Mouse (Mus musculus): ENCODE measurements at regions not wholly inside any gene's neighbourhood (a gene's known extent, or its start where the extent isn't known, plus 50 kb on each side); places are given as distances from the start of the nearest gene placed in this dataset.
A peak's percentile ranks its signal among the peaks of the same experiment; 100 is the strongest.

DNA sequence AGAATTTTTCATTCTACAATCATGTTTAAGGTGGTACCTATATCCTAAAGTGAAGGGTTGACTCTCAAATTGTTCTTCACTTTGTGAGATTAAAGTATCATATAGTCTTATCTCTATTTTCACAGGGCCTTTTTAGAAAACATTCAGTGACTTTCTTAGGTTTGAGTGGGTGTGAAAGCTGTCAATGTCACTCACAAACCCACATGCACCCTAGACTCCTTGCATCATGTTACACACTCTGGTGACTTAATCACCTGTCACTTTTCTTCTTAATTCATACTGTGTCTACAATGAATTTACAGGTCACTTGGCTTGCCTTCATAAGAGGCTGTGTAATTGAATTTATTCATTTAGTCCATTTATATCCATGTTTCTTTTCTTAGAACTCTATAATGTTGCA lies 1026.8 kb upstream of the Alcam start:
- DNase-seq (ENCODE audit: low spot score in 2 of 2), result no peak

DNA sequence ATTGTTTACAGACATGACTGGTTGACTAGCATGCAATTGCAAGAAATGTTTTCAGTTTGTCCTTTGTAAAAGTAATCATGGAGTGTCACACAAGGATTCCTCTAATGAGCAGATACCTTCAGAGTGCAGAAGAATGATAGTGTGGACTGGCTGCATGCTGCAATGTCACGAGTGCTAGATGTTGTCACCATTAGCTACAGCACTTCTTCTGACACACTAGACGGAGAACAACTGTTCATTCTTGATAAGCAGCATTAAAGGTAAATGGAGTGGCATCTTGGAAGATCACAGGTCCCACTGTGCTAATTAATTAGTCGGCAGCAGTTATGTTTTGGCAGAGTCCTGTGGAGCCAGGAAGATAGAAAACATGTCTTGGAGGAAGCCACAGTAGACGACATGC lies 985.6 kb upstream of the Alcam start:
- no peak for DNase-seq (ENCODE audit: low spot score in 2 of 2)

DNA sequence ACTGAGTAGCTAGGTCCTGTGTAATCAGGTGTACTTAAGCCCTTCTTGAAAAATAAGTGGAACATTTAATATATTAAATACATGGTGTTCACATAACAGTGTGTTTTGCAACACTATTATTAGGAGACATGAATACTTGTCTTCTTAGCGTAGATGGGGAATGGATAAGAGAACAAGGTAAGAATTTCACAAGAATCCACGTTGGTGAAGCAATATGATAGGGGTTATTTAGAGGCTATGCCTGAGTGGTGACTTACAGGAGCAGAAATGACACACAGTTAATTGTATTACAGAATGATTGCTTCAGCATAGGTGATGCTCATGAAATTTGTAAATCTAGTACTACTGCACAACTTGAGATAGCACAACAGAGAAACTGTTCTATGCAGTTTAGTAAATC lies 964.5 kb upstream of the Alcam start:
- no peak for DNase-seq (ENCODE audit: low spot score in 2 of 2)

DNA sequence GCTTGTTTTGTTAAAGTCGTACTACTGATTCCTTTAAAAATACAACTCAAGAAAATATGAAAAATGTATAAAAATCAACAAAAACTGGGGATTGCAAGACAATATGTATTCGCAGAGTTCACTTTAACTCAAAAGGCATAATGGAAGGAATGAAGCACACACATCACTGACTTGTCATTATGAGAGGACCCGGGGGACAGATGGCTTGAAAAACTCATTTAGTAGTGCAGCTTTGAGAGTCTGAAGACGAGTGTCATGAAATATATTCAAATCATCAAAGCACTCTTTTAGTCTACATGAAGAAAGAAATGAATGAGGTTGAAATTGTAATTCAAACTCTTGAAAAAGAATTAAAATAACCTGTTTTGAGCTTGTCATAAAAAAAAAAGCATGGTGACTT lies 931.3 kb upstream of the Alcam start:
- no peak for DNase-seq (ENCODE audit: low spot score in 2 of 2)

DNA sequence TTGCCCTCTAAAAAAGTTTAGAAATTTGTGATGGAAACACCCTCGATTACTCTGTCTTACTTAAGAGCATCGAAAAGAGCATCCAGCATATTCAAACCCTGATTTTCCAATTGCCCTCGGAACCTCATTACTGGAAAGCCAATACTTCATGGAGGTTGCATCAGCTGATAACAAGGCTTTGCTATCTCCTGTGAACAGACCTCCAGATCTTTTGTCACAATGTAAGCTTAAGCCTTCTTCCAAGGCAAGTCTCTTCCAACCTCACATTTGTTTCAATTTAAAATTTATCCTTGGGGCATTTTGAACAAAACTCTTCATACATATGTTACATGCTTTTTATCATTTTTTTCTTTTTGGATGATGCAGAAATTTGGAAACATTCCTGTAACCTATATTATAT lies 888.3 kb upstream of the Alcam start:
- no peak for DNase-seq (ENCODE audit: low spot score in 2 of 2)

DNA sequence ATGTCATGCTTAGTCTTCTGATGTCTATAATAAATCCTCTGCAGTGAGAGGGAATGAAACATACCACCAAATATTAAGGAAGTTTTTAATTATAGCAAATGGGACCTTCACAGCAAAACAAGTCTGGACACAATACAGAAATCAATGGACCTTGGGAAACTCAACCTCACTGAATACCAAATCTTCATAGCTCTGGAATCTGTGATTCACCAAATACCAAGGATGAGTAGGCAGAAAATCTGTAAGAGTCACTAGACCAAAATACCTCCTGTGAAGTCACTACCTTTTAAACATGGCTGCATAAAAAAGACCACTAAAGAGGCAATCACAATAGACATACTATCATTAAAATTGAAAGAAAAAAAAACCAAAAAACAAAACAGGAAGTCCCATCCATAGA lies 872.5 kb upstream of the Alcam start:
- no peak for DNase-seq (ENCODE audit: low spot score in 2 of 2)

DNA sequence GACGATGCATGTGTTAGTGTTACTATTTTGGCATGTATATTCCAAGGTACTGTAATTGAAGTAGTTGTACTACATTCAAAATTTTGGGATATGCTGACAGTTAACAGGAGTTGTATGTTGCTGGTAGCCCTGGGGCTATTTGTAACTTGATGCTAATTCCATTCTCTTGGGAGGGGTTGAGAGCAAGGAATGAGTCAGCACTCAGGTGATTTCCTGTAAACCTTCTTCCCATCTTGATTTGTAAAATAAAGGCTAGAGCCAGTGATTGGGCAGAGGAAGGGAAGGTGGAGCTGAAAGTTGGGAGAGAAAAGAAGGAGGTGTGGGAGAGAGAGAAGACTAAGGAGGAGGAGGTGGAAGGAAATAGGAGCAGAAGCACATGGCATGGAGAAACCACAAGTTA lies 838.2 kb upstream of the Alcam start:
- no peak for DNase-seq (ENCODE audit: low spot score in 2 of 2)

DNA sequence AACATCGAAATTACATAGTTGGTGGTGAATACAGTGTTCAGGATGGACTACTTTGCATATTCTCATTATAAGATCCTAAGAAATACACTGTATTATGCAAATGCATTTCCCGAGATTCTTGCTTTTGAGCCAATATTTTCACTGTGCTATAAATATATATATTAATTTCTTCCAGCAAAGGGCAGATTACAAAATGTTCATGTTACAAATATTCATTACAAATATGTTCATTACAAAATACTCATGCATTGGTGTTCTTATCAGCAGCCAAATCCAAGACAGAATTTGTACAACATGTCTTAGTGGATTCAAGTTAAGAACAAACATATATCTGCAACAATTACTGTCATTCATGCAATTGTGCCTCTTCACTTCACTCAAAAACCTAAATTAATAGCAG lies 828.1 kb upstream of the Alcam start:
- no peak for DNase-seq (ENCODE audit: low spot score in 2 of 2)

DNA sequence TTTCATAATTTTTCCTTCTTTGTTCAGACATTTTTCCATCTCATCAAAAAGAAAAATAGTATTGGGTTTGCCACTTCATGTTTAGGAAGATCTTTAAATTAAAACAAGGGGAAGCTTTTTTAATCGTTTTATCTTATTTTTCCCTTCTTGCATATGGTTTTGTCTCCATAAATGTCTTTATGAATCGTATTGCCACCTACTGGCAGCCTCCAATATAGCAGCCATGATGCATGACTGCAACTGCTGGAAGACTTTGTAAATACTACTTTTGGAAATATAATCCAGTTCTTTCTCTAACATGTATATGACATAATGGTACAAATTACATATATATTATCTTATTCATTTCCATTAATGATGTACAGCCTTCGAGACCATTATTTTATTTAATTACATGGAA lies 812.2 kb upstream of the Alcam start:
- DNase-seq (ENCODE audit: low spot score in 2 of 2), result peak; percentile 44 to 86

DNA sequence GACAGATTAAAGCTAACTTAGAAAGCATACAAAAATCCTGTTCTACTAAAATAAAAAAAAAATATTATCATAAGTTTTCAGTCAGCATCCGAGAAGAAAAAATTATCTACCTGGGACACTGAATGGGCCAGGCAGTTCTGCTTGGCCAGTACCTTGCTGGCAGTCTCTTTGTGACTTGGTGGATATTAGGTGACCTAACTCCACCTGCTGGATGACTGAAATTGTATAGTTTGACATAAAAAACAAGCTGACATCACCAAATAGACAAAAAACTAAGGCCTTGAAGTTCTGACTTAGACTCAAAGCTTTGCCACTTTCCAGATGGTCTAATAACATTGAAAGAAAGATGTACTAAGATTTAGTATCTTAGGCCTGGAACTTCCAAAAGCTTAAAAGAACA lies 791.5 kb upstream of the Alcam start:
- DNase-seq (ENCODE audit: low spot score in 2 of 2), result no peak

DNA sequence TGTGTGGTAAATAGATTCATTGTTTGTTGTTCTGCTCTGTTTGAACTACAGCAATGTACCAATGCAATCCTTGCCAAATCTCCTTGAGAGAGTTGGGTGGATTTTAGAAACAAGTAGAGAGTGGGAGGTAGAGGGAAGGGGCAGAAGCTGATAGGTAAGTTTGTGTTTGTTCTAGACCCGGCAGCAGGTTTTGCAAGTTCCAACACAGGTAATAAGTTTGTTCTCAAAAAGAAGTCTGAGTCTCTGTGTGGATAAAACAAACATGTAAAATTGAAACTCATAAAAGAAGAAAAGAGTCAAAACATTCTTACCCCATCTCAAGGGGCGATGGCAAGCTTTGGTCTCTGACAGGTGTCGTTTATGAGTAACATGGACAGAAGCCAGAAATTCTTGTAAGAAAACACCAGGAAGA lies 788.3 kb upstream of the Alcam start:
- no peak for DNase-seq (ENCODE audit: low spot score in 2 of 2)

DNA sequence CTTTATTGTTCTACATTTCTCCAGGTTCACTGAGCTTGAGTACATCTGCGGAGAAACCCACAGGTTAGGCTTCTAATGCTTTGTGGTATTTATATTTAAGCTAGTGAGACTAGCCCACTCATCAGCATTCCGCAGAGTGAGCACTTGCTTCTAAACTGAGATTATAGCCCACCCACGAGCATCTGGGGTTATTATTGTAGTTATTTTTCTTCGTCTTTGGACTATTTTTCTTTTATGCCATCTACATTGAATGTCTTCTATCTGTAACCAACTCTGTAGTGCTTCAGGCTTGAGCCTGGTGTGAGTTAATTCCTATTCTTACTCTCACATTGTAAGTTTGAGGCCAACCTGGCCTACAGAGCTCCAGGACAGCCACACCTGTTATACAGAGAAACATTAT lies 765.0 kb upstream of the Alcam start:
- no peak for DNase-seq (ENCODE audit: low spot score in 2 of 2)

DNA sequence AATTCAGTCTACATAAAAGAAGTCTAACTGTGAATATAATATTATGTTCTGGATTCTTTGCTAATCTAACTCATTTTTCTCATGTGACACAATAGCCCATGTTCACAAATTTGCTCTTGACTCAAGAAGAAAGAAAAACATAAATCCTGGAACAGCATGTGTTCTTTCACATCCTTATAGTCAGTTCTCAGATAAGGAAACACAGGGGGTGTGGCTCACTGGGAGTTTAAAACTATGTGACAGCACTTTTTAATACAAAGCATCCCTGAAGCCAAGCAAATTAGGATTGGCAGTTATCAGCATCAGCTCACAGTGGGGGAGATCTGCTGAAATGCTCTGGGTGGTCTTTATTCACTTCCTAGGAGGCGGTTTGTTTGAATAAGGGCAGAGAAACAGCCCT lies 747.6 kb upstream of the Alcam start:
- no peak for DNase-seq (ENCODE audit: low spot score in 2 of 2)

DNA sequence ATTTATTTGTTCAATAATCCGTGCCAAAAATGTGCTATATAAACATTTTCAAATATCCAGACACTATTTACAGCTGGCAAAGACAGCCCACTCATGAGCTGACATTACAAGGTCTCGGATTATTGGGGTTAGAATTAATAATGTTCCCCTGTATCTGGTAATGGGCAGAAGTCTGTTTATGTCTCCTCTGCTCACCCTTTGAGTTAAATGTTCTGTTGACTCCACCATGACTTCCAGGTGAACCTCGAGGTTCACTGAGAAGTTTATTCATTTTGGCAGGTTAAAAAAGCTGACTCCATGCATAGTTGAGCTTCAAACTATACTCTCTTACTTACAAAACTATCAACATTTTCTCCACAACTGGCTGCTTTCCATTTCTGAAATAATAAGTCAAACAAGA lies 732.6 kb upstream of the Alcam start:
- DNase-seq (ENCODE audit: low spot score in 2 of 2), result no peak

DNA sequence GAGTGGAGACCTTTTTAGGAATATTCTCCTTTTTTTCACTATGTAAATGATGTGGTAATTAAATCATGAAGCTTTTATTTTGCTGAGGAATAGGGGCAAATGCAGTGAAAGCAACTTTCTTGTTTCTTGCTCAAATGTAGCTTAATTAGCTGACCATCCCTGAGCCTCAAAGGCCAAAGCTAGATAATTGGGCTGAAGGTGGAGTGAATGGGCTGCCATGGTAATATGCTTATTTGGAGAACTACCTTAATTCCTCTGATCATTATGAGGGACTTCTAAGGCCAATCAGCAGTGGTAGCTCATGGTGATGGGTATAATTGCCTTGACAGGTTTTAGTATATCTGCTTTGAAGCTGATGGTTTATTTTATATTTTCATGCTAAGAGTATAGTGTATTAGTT lies 702.5 kb upstream of the Alcam start:
- no peak for DNase-seq (ENCODE audit: low spot score in 2 of 2)

DNA sequence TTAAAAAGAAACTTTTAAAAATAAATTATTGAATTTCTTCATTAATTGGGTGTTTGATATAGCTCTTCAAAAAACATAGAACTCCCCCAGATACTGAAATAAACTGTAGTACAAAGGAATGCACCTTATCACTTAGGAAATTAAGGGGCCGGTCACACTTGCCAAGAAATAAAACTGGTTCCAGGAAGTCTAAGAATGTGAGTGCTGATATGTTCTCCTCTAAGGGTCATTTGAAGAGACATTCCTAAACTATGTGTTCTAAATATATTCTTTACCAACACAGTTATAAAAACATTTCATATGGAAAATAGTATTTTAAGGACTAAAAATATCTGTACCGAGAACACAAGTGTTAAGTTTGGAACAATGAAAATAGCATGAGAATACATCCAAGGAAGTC lies 676.8 kb upstream of the Alcam start:
- DNase-seq (ENCODE audit: low spot score in 2 of 2), result no peak

DNA sequence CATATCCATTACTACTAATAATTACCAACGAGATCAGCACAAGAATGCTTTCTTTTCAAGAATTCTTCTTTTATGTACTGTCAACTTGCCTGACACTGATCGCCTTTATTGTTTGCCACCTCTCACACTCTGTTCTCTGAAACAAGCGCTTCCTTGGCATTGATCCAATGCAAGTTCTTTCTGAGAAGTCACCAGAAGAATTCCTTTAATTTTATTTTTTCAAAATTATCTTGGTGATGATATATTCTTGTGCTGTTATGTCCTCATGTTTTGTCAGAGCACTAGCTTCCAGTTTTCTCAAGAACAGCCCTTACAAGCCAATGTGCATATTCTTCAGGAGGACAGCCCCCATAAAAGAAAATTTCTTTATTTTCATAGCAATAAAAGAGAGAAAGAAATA lies 654.9 kb upstream of the Alcam start:
- DNase-seq (ENCODE audit: low spot score in 2 of 2), result no peak

DNA sequence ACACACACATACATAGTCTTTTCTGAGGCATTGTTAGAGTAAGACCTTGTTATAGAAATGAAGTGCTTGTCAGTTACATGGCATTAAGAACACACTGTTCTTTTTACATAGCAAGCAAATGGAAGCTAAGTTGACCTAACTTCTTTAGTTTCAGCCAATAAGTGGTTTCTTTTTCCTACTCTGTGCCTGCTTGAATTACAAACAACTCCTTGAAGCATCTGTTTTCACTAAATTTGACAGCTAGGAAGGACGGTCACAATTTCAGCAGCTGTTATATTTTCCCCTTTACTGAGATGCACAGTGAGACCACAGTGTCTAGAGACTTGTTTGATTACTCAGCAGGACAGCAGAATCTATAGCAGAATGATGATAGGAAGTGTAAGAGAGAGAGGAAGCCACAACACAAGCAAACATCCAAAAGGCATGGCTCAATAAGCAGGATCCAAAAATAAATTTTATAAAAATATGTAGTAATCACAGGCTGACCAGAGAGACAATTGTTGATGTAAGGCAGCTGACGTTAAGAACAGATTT lies 641.6 kb upstream of the Alcam start:
- DNase-seq (ENCODE audit: low spot score in 2 of 2), result no peak

DNA sequence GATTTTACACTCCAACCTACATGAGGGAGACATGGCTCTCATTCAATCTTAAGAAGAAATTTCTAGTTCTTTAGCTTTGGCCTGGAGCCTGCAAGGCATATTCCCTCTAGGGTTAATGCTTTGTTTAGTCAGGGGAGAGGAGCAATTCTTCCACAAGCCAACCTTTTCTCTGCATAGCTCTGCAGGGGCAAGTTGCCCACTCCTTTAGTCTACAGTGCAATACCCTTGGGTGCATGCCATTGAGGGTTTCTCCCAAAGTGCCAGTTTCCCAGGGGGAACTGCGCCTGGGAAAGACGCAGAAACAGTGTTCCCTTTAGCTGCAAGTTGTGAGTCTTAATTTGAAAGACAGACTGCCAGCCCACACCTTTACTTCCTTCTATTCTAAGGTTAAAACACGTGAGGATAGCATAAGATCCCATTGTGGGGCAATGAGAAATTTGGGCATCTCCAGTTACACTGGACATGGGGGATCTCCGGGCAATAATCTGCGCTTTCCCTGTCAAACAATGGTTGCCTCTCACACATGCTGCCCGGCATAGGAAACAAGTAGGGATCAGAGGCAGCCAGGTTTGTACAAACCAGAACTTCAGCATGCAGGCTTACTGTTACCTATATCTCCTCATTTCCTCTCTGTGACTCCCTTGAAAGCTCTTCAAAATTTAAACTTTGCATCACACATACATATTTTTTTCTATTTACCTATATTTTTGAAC lies 620.1 kb upstream of the Alcam start:
- DNase-seq (ENCODE audit: low spot score in 2 of 2), result peak in 1 of 2 experiments; percentile 1

DNA sequence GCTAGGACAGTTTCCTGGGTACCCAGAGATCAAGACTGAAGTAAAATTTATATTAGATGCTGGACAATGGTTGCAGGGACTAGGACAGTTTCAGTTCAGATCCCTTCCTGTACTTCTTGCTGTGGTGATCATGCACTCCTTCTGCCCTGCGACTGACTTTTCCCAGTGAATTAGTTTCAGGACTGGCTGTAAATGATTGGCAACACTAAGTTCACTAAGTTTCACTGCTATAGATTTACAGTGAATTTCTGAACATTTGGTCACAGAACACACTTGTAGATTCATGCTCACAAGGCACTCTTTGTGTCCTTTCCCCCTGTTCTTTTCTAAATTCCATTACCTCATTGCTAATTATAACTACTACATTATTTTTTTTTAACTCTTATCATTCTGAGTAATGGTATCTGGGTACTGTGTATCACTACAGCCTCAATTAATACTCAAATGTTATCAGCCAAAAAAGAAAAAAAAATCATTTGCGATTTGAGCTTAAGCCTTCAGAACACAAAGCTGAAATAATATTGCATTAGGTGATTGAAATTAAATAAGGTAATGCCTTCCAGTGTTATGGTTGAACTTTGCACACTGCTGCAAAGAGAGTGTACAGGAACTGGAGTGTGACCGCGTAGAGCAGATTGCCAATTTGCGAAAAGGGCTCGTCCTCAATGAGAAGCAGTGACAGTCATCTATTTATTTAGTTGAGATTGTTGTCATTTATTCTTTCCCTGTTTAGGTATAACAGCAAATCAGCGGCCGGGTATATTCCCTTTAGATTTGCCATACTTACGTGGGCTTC lies 618.2 kb upstream of the Alcam start:
- no peak for DNase-seq (ENCODE audit: low spot score in 2 of 2)

DNA sequence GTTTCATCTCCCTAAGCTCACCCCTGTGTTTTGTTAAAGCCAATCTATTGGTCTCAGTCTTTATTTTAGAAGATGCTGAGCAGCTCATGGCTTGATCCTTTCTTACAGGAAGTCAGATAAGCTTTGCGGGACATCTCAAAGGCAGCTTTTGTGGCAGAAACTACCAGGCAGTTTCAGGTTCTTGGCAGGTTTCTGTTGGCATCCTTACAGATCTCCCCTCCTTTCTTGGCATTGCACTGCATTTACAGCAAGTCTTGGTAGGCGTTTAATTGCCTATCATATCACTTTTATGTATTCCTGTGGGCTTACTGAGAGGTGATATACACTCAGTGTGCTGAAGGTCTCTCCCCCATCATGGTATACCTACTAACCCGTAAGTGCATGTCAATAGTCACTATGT lies 610.3 kb upstream of the Alcam start:
- DNase-seq (ENCODE audit: low spot score in 2 of 2), result no peak

DNA sequence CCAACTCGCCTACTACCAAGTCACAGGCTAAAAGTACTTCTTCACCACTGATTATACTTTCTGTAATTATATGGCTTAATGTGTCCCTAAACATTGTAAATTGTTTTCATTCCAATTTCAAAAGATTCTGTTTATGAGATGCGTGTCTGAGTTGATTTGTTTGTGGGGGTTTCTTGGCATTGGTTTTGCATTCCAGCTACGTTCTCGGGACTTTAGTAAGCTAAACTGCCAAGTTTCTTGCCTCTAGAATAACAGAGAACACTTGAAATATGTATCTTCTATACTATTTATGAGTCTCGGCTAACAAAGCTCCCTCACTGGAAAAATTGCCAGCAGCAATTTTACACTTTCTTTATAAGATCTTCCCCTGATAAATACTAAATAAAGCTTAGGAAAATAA lies 609.2 kb upstream of the Alcam start:
- DNase-seq (ENCODE audit: low spot score in 2 of 2), result no peak

DNA sequence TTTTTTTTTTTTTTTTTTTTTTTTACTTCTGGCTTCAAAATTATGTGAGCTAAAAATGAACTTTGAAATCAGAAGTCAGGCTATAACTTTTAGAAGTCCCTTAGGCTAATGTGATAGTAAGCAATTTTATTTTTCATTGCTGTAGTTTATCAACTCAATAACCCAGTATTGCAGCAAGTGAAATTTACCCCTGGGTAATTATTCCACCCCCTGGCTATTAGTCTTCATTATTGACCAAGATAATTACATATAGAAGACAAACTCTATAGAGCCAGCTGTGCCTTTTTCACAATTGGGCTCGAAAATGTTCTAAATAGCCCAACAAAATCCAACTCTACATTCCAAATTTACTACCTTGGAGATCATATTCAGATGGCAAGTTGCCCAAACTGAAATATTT lies 572.2 kb upstream of the Alcam start:
- no peak for DNase-seq (ENCODE audit: low spot score in 2 of 2)

Data from layer of hippocampus, adult 18-20 months (tissue).